Mouse (Mus musculus): Measurements from ENCODE around the gene Fitm1. TPM values are rescaled to one million over a fixed set of nuclear protein-coding genes. Genes with fewer than 3 reads are reported as not detected.
A peak's percentile ranks its signal among the peaks of the same experiment; 100 is the strongest.

The Fitm1 gene
- polyA plus RNA-seq, 1 experiment from 2014 or later, result 79.4 TPM

DNA sequence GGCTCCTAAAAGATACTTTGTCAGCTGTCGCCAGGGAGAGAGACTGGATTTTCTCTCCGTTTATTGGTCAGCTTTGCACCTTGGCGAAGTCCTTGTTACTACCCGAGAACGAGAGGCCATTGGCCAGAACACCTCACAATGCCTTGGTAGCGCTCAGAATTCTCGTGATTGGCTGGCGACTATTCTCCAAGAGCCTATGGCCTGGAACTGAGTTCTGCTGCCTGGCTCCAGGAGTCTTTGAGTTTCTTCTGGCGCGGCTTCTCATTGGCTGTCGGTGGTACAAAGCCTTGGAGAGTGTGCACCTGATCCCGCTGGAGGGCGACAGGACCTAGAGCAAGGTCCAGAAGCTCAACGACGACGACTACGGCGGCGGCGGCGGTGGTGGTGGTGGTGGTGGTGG lies 42.4 kb downstream of the Fitm1 start, which contains the start of gene Rec8:
Rec8 (plus strand) TSS at position 216 of the 400 bp plus-strand sequence.
- Histone ChIP-seq H3K27ac (ENCODE audit: low read length) (0 out of 2 replicates have a peak within 1 kb of the TSS, but pooled peaks have one; percentile 16), H3K4me2 (ENCODE audit: low read depth, low read length) (peak within 1 kb of the TSS; percentile 61), H3K4me1 (ENCODE audit: control insufficient read depth, insufficient read depth, low read length) (peaks cover 10% of the 10 kb centered on the region), H3K36me3 (ENCODE audit: control insufficient read depth, insufficient read depth) (no peaks in the 10 kb centered on the region), H3K9ac (ENCODE audit: low read length) (peak within 1 kb of the TSS; percentile 38), H3K27me3 (ENCODE audit: control insufficient read depth, insufficient read depth, low read length) (no peaks in the 10 kb centered on the region), H3K9me3 (replicated peaks; ENCODE audit: control insufficient read depth, low read length) (no peaks in the 10 kb centered on the region), H3K4me3 (ENCODE audit: low read length) (peak within 1 kb of the TSS; percentile 33)
- WGBS, result 6% methylated on average over 21 of the region's 21 CpGs
- peak; percentile 80 for ATAC-seq (replicated peaks; ENCODE audit: extremely low read depth, insufficient read depth, low FRiP score)

DNA sequence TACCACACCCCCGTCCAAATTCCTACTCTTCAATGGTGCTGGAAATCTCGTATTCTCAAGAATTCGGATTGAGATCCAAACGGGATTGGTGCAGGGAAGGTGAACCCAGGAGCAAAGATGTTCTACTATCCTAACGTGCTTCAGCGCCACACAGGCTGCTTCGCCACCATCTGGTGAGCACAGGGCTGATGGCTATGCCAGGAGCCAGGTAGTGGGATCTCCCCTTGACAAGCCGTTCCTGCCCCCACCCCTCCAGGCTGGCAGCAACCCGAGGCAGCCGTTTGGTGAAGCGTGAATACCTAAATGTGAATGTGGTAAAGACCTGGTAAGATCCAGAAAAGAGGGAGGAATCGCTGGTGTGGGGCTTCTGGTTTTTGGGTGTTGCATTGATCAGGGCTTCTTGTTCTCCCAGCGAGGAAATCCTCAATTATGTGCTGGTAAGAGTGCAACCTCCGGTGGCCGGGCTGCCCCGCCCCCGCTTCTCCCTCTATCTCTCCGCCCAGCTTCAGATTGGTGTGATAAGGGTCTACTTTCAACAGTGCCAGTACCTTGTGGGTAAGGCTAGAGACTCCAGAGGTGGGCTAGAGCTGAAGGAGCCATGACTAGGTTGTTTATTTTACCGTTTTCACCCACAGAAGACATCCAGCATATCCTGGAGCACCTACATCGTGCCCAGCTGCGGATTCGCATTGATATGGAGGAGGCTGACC lies 43.2 kb downstream of the Fitm1 start:
- 0 out of 2 replicates have a peak overlapping the region, but pooled peaks have one; percentile 38 for H3K9ac ChIP-seq (ENCODE audit: low read length)
- peak overlapping the region; percentile 61 for H3K4me2 ChIP-seq (ENCODE audit: low read depth, low read length)
- 28% methylated on average over 22 of the region's 22 CpGs for WGBS
- H3K36me3 ChIP-seq (ENCODE audit: control insufficient read depth, insufficient read depth), result no peaks in the 10 kb centered on the region
- H3K4me1 ChIP-seq (ENCODE audit: control insufficient read depth, insufficient read depth, low read length), result peaks cover 10% of the 10 kb centered on the region
- no peaks in the 10 kb centered on the region for H3K27me3 ChIP-seq (ENCODE audit: control insufficient read depth, insufficient read depth, low read length)
- H3K9me3 ChIP-seq (replicated peaks; ENCODE audit: control insufficient read depth, low read length), result no peaks in the 10 kb centered on the region
- H3K4me3 ChIP-seq (ENCODE audit: low read length), result peak overlapping the region; percentile 33
- H3K27ac ChIP-seq (ENCODE audit: low read length), result no peak overlapping the region
- ATAC-seq (replicated peaks; ENCODE audit: extremely low read depth, insufficient read depth, low FRiP score), result no peak

Other genes with a start within 250 kb of the Fitm1 start
- 67.2 and 68.9 TPM in 2 replicates for gene Dhrs4, start 96.9 kb upstream of the Fitm1 start, polyA plus RNA-seq (2015; fragmentation: Nextera tagmentation; extraction: Ambion mirVana)
- 1.3 and 1.9 TPM in 2 replicates for gene Carmil3, start 85.0 kb upstream of the Fitm1 start, polyA plus RNA-seq (2015; fragmentation: Nextera tagmentation; extraction: Ambion mirVana)
- gene Cpne6, start 65.2 kb upstream of the Fitm1 start, polyA plus RNA-seq (2015; fragmentation: Nextera tagmentation; extraction: Ambion mirVana), result 0.21 and 0.24 TPM in 2 replicates
- gene Nrl, start 50.6 kb upstream of the Fitm1 start, polyA plus RNA-seq (2015; fragmentation: Nextera tagmentation; extraction: Ambion mirVana), result 0.05 TPM in 1 of 2 replicates, not detected in the other
- gene Pck2, start 35.4 kb upstream of the Fitm1 start, polyA plus RNA-seq (2015; fragmentation: Nextera tagmentation; extraction: Ambion mirVana), result 36.8 and 42.8 TPM in 2 replicates
- gene Dcaf11, start 15.6 kb upstream of the Fitm1 start, polyA plus RNA-seq (2015; fragmentation: Nextera tagmentation; extraction: Ambion mirVana), result 75.1 and 75.5 TPM in 2 replicates
- 1.2 and 1.5 TPM in 2 replicates for gene A730061H03Rik, start 15.2 kb upstream of the Fitm1 start, polyA plus RNA-seq (2015; fragmentation: Nextera tagmentation; extraction: Ambion mirVana)
- 223 and 227 TPM in 2 replicates for gene Psme1, start 2.5 kb downstream of the Fitm1 start, polyA plus RNA-seq (2015; fragmentation: Nextera tagmentation; extraction: Ambion mirVana)
- gene Emc9, start 9.7 kb downstream of the Fitm1 start, polyA plus RNA-seq (2015; fragmentation: Nextera tagmentation; extraction: Ambion mirVana), result 24.0 and 26.5 TPM in 2 replicates
- 207 TPM in 2 replicates for gene Psme2, start 15.5 kb downstream of the Fitm1 start, polyA plus RNA-seq (2015; fragmentation: Nextera tagmentation; extraction: Ambion mirVana)
- 15.7 and 18.6 TPM in 2 replicates for gene Rnf31, start 16.1 kb downstream of the Fitm1 start, polyA plus RNA-seq (2015; fragmentation: Nextera tagmentation; extraction: Ambion mirVana)
- 11.5 and 15.3 TPM in 2 replicates for gene Irf9, start 28.0 kb downstream of the Fitm1 start, polyA plus RNA-seq (2015; fragmentation: Nextera tagmentation; extraction: Ambion mirVana)
- gene Rec8, start 42.4 kb downstream of the Fitm1 start, polyA plus RNA-seq (2015; fragmentation: Nextera tagmentation; extraction: Ambion mirVana), result 4.8 and 7.3 TPM in 2 replicates
- 64.8 and 70.8 TPM in 2 replicates for gene Ipo4, start 60.3 kb downstream of the Fitm1 start, polyA plus RNA-seq (2015; fragmentation: Nextera tagmentation; extraction: Ambion mirVana)
- gene Gm49378, start 62.3 kb downstream of the Fitm1 start, polyA plus RNA-seq (2015; fragmentation: Nextera tagmentation; extraction: Ambion mirVana), result 0.59 and 0.61 TPM in 2 replicates
- 90.8 and 99.0 TPM in 2 replicates for gene Tm9sf1, start 68.2 kb downstream of the Fitm1 start, polyA plus RNA-seq (2015; fragmentation: Nextera tagmentation; extraction: Ambion mirVana)
- 0.22 and 0.45 TPM in 2 replicates for gene Tssk4, start 74.6 kb downstream of the Fitm1 start, polyA plus RNA-seq (2015; fragmentation: Nextera tagmentation; extraction: Ambion mirVana)
- 93.7 and 96.5 TPM in 2 replicates for gene Mdp1, start 84.9 kb downstream of the Fitm1 start, polyA plus RNA-seq (2015; fragmentation: Nextera tagmentation; extraction: Ambion mirVana)
- gene Gmpr2, start 96.3 kb downstream of the Fitm1 start, polyA plus RNA-seq (2015; fragmentation: Nextera tagmentation; extraction: Ambion mirVana), result 43.0 and 43.9 TPM in 2 replicates
- gene Nedd8, start 96.5 kb downstream of the Fitm1 start, polyA plus RNA-seq (2015; fragmentation: Nextera tagmentation; extraction: Ambion mirVana), result 444 and 466 TPM in 2 replicates
- gene Tinf2, start 106.2 kb downstream of the Fitm1 start, polyA plus RNA-seq (2015; fragmentation: Nextera tagmentation; extraction: Ambion mirVana), result 27.5 and 30.0 TPM in 2 replicates
- gene Tgm1, start 138.3 kb downstream of the Fitm1 start, polyA plus RNA-seq (2015; fragmentation: Nextera tagmentation; extraction: Ambion mirVana), result 0.45 and 0.57 TPM in 2 replicates
- 22.0 and 25.6 TPM in 2 replicates for gene Rabggta, start 146.6 kb downstream of the Fitm1 start, polyA plus RNA-seq (2015; fragmentation: Nextera tagmentation; extraction: Ambion mirVana)
- 71.1 and 76.3 TPM in 2 replicates for gene Dhrs1, start 170.1 kb downstream of the Fitm1 start, polyA plus RNA-seq (2015; fragmentation: Nextera tagmentation; extraction: Ambion mirVana)
- 21.5 and 22.7 TPM in 2 replicates for gene Nop9, start 170.1 kb downstream of the Fitm1 start, polyA plus RNA-seq (2015; fragmentation: Nextera tagmentation; extraction: Ambion mirVana)
- gene Cideb, start 182.8 kb downstream of the Fitm1 start, polyA plus RNA-seq (2015; fragmentation: Nextera tagmentation; extraction: Ambion mirVana), result 1.3 and 1.8 TPM in 2 replicates
- 0.20 and 0.32 TPM in 2 replicates for gene Ltb4r2, start 185.8 kb downstream of the Fitm1 start, polyA plus RNA-seq (2015; fragmentation: Nextera tagmentation; extraction: Ambion mirVana)
- 0.59 and 0.66 TPM in 2 replicates for gene Ltb4r1, start 190.3 kb downstream of the Fitm1 start, polyA plus RNA-seq (2015; fragmentation: Nextera tagmentation; extraction: Ambion mirVana)
- gene Adcy4, start 208.5 kb downstream of the Fitm1 start, polyA plus RNA-seq (2015; fragmentation: Nextera tagmentation; extraction: Ambion mirVana), result 15.3 and 17.5 TPM in 2 replicates
- gene Ripk3, start 213.2 kb downstream of the Fitm1 start, polyA plus RNA-seq (2015; fragmentation: Nextera tagmentation; extraction: Ambion mirVana), result 17.8 and 20.8 TPM in 2 replicates
- 9.7 and 14.4 TPM in 2 replicates for gene Nfatc4, start 247.5 kb downstream of the Fitm1 start, polyA plus RNA-seq (2015; fragmentation: Nextera tagmentation; extraction: Ambion mirVana)